Mouse (Mus musculus): ENCODE measurements around the gene Negr1.

- no peak for TF ChIP-seq CTCF (conservative IDR thresholded peaks at IDR 0.05; ENCODE audit: insufficient read depth, insufficient read length, low read depth, low read length)
- no peak for TF ChIP-seq POLR2A (IDR thresholded peaks at IDR 0.05; ENCODE audit: low read depth, low read length)
Observed at GRCm38 (mm10) chr3:156896106-156896505, 334.5 kb downstream of the Negr1 start.

All from kidney, adult 2 months (tissue).